Mouse (Mus musculus) cerebellum, adult 11-12 months (tissue): ENCODE measurements around the gene Kif13a.

Experiments used
- DNase-seq: peaks from one replicate; pipeline ENCODE4 v3.0.0; 2022

Gene Kif13a

GRCm38 (mm10) chr13:46880736-46881135 lies 48.9 kb downstream of the Kif13a start:
- no peak for DNase-seq

GRCm38 (mm10) chr13:46880243-46880642 lies 49.4 kb downstream of the Kif13a start:
- DNase-seq, result no peak

- no peak for DNase-seq
Measured at GRCm38 (mm10) chr13:46877049-46877448, 52.6 kb downstream of the Kif13a start.

GRCm38 (mm10) chr13:46875377-46875776 lies 54.3 kb downstream of the Kif13a start:
- DNase-seq, result no peak

GRCm38 (mm10) chr13:46872732-46873131 lies 56.9 kb downstream of the Kif13a start:
- DNase-seq, result no peak

GRCm38 (mm10) chr13:46872194-46872593 lies 57.5 kb downstream of the Kif13a start:
- DNase-seq, result no peak

- no peak for DNase-seq
Measured at GRCm38 (mm10) chr13:46869464-46869863, 60.2 kb downstream of the Kif13a start.

GRCm38 (mm10) chr13:46863169-46863748 lies 66.4 kb downstream of the Kif13a start:
- DNase-seq, result no peak

- DNase-seq, result peak; percentile 91
Measured at GRCm38 (mm10) chr13:46859876-46860275, 69.8 kb downstream of the Kif13a start.

GRCm38 (mm10) chr13:46859173-46859572 lies 70.5 kb downstream of the Kif13a start:
- DNase-seq, result no peak

GRCm38 (mm10) chr13:46858835-46859152 lies 70.9 kb downstream of the Kif13a start:
- peak; percentile 49 for DNase-seq

GRCm38 (mm10) chr13:46858143-46858834 lies 71.4 kb downstream of the Kif13a start:
- no peak for DNase-seq

GRCm38 (mm10) chr13:46854456-46854855 lies 75.2 kb downstream of the Kif13a start:
- no peak for DNase-seq

GRCm38 (mm10) chr13:46852470-46852869 lies 77.2 kb downstream of the Kif13a start:
- no peak for DNase-seq

GRCm38 (mm10) chr13:46845456-46845855 lies 84.2 kb downstream of the Kif13a start:
- no peak for DNase-seq

- DNase-seq, result peak; percentile 83
Measured at GRCm38 (mm10) chr13:46844561-46845235, 85.0 kb downstream of the Kif13a start.

- DNase-seq, result peak; percentile 53
Measured at GRCm38 (mm10) chr13:46843646-46844045, 86.0 kb downstream of the Kif13a start.

GRCm38 (mm10) chr13:46842185-46842584 lies 87.5 kb downstream of the Kif13a start:
- peak; percentile 70 for DNase-seq

- DNase-seq, result peak; percentile 67
Measured at GRCm38 (mm10) chr13:46841668-46842067, 88.0 kb downstream of the Kif13a start.

- no peak for DNase-seq
Measured at GRCm38 (mm10) chr13:46840676-46841075, 89.0 kb downstream of the Kif13a start.

- no peak for DNase-seq
Measured at GRCm38 (mm10) chr13:46839236-46839635, 90.4 kb downstream of the Kif13a start.

GRCm38 (mm10) chr13:46838551-46838950 lies 91.1 kb downstream of the Kif13a start:
- DNase-seq, result peak; percentile 46

GRCm38 (mm10) chr13:46835351-46835750 lies 94.3 kb downstream of the Kif13a start:
- no peak for DNase-seq

- no peak for DNase-seq
Measured at GRCm38 (mm10) chr13:46834805-46835204, 94.9 kb downstream of the Kif13a start.
